Mouse (Mus musculus) myocyte (in vitro differentiated cells): Measurements from ENCODE around the gene Sh3pxd2a.

ENCODE experiments used
- MYOD1 ChIP-seq, 3 experiments: IDR thresholded peaks; one replicate each; pipeline ENCODE4 v1.6.1; 2011; ENCODE audit warnings: control low read depth in 2 of 3, low read depth in 2 of 3, mild to moderate bottlenecking in 2 of 3, moderate library complexity in 1 of 3; ENCODE audit not compliant: insufficient read length in 2 of 3, control insufficient read depth in 1 of 3
- POLR2A ChIP-seq: IDR thresholded peaks from one replicate; pipeline ENCODE4 v1.6.1; 2011; ENCODE audit warnings: low read depth, mild to moderate bottlenecking, control low read depth, moderate library complexity; ENCODE audit not compliant: insufficient read length

DNA sequence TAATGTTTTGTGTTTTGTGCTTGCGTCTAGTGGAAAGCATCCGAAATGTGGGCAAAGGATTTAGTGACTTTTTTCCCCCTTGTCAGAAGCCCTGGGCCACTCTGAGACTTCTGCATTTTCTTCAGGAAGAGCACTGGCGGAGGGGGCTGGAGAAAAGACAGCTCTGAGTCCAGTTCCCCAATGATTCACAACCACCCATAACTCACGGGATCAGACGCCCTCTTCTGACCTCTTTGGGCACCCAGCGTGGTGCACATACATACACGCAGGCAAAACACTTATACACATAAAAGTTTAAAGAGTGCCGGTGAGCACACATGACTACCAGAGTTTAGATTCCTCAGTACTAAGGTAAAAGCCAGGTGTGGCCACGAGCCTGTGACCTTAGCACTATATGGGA is 1.3 kb upstream of the Sh3pxd2a start:
- TF ChIP-seq POLR2A (no peak), MYOD1 (IDR thresholded peaks at IDR 0.05; ENCODE audit: control insufficient read depth in 1 of 3, insufficient read length in 2 of 3, low read depth in 2 of 3) (no peak)
